Mouse (Mus musculus): ENCODE results near the gene Ltbp2.

GRCm38 (mm10) chr12:84814663-84815325 lies 61.5 kb downstream of the Ltbp2 start:
- TF ChIP-seq POLR2A (IDR thresholded peaks at IDR 0.05; ENCODE audit: insufficient read length, low read depth) = no peak
- no peak for TF ChIP-seq E2F4 (IDR thresholded peaks at IDR 0.05; ENCODE audit: insufficient read depth)
